Mouse (Mus musculus) brown adipose tissue, adult 24 weeks (tissue): ENCODE results near the gene Fyb. TPM values are rescaled to one million over a fixed set of nuclear protein-coding genes. Genes with fewer than 3 reads are reported as not detected.

Source experiments
- H3K27ac ChIP-seq: fragments of 200-500 bp; replicated peaks from 2 replicates; pipeline ENCODE4 v1.5.1; 2012; ENCODE audit warnings: low read depth, mild to moderate bottlenecking, low read length
- H3K4me1 ChIP-seq: fragments of 200-500 bp; 2 replicates; pipeline ENCODE4 v1.6.1; 2012; ENCODE audit warnings: low read length, mixed read lengths; ENCODE audit not compliant: control insufficient read depth, insufficient read depth, insufficient read length
- H3K4me3 ChIP-seq: fragments of 200-500 bp; 2 replicates; pipeline ENCODE4 v1.5.1; 2012; ENCODE audit warnings: low read depth, mild to moderate bottlenecking, low read length, moderate library complexity; ENCODE audit not compliant: insufficient read depth
- polyA plus RNA-seq: library from polyadenylated mRNA; stranded (reverse); fragments of >200 nt; gene quantifications from 2 replicates; pipeline ENCODE4 v1.2.4, GENCODE M21; 2012; ENCODE audit not compliant: missing spikeins, insufficient read depth, insufficient read length

The Fyb gene
- polyA plus RNA-seq, 1 experiment: 4.6 TPM

- Histone ChIP-seq H3K27ac (peak overlapping the region; percentile 73), H3K4me3 (peak overlapping the region; percentile 72), H3K4me1 (peaks cover 7% of the 10 kb centered on the region)
Observed at GRCm38 (mm10) chr15:6708526-6709441, 186.1 kb downstream of the Fyb start.

GRCm38 (mm10) chr15:6709618-6710017 is 187.0 kb downstream of the Fyb start:
- no peak overlapping the region for H3K27ac ChIP-seq
- H3K4me3 ChIP-seq: peak overlapping the region; percentile 72
- peaks cover 7% of the 10 kb centered on the region for H3K4me1 ChIP-seq

DNA sequence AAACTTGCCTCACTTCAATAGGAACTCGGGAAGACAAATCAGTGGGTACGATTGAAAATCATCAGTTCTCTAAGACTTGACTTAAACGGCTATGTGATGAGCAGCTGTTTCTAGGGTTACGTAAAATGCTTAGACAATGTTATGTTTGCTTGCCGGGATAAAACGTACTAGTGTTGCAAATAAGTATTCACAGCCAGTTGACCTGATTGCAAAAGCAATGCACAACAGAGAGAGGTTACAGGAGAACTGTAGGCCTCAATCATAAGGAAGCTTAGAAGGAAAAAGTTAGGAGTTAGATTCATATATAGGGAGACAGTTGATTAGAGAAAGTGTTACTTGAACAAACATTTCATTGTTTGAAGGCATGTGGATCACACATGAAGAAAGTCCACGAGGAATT is 187.7 kb downstream of the Fyb start:
- no peak overlapping the region for H3K4me3 ChIP-seq
- H3K4me1 ChIP-seq: peaks cover 10% of the 10 kb centered on the region
- H3K27ac ChIP-seq: no peak overlapping the region

- Histone ChIP-seq H3K27ac (no peak overlapping the region), H3K4me1 (peaks cover 10% of the 10 kb centered on the region), H3K4me3 (no peak overlapping the region)
Observed at GRCm38 (mm10) chr15:6711226-6711625, 188.6 kb downstream of the Fyb start.

Other genes starting within 250 kb of the Fyb start
- gene Dab2, start 223.1 kb upstream of the Fyb start, polyA plus RNA-seq: 14.9 and 20.8 TPM in 2 replicates
- gene C9, start 77.5 kb upstream of the Fyb start, polyA plus RNA-seq: not detected in 2 replicates
- gene Rictor, start 185.5 kb downstream of the Fyb start, polyA plus RNA-seq: 4.7 and 7.4 TPM in 2 replicates